Mouse (Mus musculus): Measurements from ENCODE around the gene Cpsf4.
"Not testable (repeated sequence)": the region's sequence is repeated elsewhere in the genome, so short reads cannot be mapped to it uniquely, and the experiment has no call there.

Cpsf4 gene

DNA sequence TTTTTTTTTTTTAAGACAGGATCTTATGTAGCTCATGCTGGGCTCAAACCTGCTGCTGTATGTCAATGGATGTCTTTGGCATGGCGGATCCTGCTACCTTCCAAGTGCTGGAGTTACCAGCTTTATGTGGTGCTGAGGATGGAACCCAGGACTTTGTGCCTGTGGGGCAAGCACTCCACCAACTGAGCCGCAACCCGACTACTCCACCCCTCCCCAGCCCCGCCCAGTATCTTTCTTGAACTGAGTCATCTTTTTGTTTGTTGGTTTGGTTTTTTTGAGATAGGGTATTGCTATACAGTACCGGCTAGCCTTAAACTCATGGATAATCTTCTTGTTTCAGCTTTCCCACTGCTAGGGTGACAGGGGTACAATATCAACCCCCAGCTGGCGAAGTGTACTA lies 22.4 kb downstream of the Cpsf4 start:
- no peak for DNase-seq

DNA sequence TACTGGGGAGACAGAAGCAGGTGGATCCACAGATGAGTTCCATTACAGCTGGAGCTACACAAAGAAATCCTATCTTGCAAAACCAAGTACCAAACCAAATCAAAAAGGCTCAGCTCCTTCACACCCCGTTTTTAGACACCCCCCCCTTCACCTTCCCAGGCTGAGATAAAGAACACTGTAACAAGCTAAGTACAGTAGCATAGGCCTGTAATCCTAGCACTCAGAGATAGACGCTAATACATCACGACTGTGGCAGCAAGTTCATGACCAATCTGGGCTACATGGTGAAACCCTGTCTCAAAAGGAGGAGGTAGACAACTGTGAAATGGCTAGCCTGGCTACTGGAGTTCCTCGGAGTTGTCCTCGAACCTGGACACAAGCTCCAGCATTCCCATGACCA lies 23.4 kb downstream of the Cpsf4 start:
- DNase-seq, result no peak

DNA sequence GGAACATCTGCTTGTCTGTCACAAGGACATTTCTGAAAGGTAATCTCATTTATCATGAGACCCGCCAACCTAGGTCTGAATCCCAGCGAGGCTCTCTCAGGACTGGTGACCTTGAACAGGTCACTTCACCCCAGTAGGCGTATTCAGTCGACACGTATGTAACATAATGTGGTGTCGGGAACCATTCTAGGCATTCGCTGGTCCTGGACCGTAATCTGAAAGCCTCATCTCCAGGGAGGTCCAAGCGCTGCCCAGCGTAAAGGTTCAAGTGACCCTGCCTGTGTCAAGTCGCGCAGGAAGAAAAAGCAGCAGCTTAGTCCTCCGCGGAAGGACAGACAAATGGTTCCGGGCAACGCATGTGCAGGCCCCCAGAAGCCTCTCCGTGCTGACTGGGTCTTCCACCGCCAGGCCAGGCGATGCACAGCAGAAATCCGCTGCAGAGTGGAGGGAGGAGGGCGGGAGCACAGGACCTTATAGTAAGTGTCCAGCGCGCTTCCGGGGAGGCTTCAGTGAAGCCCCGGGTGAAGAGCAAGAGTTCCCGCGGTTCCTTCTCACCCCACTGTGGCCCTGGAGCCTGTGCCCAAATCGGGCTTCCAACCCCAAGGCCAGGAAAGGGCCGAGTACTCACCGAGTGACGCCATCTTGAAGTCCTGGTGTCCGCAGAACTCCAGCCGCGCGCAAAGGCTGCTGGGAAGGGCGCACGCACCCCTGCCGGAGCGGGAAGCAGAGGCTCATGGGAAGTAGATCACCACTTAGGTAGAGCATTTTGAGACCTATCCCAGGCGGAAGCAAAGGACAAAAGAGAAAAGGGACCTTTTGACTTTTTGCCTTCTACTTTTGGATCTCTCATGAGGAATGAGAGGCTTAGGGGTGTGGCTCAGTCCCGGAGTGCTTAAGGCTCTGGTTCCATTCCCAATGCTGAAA lies 24.1 kb downstream of the Cpsf4 start:
- peak; percentile 93 for DNase-seq

DNA sequence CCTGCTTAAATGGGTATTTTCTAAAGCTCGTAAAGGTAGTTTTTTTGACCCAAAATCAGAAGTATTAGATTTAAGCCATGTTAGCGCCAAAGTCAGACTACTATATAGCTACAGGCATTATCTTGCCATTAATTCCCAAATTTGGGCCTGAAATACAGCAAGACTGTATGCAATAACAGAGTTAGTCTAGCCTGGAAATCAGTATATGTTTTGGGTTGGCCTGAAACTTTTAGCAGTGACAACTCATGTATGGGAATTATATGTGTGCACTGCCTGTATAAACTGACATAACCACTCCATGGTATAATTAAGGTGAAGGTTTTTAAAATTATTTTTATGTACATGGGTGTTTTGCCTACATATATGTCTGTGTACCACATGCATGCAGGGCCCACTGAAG lies 24.9 kb downstream of the Cpsf4 start, which contains the start of gene Atp5j2:
Atp5j2 (minus strand) TSS at position 101 of the 400 bp plus-strand sequence.
- no peak for DNase-seq

DNA sequence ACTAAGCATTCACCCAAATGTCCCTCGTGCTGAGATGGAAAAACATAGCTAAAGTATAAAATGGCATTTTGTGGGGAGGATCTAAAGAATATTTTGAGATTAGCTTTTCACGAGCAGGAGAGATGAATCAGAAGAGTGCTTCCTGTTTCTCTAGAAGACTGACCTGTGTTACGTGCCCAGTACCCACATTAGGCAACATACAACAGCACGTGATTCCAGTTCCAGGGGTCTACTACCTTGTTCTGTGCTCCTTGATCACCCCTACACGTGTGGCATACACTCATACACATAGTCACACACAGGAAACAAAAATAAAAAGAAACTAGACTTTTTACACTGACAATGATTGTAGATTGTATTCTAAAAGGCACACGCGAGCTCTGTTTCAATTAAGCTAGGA lies 33.4 kb downstream of the Cpsf4 start:
- no peak for DNase-seq

DNA sequence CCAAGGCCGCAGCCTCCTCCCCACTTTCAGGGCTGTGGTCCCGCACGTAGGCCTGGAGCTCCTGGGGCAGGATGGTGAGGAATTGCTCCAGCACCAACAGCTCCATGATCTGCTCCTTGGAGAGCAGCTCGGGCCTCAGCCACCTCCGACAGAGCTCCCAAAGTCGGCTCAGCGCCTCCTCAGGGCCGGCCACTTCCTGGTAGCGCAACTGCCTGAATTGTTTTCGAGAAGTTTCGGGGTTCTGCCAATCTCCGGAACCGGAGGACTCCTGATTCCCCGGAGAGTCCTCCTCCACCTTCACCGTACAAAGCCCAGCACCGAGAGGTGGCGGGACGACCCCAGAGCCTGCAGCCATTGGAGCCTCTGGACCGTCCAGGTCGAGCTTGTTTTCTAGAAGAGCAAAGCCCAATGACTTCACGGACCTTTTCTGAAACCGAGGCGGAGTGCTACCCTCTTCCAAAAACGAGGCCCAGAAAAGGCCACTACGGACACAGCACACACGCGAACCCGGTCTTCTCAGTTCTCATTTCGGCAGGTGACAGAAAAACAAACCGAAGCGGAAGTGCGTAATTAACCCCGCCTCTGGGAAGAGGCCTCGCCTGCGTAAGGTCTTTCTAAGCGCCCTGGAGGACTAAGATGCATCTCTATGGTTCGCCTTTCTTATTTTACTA lies 34.4 kb downstream of the Cpsf4 start, which contains the start of gene Zkscan14:
Zkscan14 (minus strand) TSS at position 548 of the 671 bp plus-strand sequence.
- DNase-seq, result peak; percentile 75 to 81

DNA sequence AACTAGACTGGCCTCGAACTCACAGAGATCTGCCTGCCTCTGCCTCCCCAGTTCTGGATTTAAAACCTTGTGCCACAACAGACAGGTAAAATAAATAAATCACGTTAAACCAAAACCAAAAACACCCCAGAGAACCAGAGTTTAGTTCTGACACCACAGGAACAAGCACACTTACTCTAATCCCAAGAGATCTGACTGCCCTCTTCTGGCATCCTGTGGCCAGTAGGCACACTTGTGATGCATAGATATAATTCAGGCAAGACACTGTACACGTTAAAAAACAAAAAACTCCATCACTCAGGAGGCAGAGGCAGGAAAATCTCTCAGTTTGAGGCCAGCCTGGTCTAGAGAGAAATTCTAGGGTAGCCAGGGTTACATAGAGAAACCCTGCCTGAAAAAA lies 35.4 kb downstream of the Cpsf4 start:
- DNase-seq, result no peak

DNA sequence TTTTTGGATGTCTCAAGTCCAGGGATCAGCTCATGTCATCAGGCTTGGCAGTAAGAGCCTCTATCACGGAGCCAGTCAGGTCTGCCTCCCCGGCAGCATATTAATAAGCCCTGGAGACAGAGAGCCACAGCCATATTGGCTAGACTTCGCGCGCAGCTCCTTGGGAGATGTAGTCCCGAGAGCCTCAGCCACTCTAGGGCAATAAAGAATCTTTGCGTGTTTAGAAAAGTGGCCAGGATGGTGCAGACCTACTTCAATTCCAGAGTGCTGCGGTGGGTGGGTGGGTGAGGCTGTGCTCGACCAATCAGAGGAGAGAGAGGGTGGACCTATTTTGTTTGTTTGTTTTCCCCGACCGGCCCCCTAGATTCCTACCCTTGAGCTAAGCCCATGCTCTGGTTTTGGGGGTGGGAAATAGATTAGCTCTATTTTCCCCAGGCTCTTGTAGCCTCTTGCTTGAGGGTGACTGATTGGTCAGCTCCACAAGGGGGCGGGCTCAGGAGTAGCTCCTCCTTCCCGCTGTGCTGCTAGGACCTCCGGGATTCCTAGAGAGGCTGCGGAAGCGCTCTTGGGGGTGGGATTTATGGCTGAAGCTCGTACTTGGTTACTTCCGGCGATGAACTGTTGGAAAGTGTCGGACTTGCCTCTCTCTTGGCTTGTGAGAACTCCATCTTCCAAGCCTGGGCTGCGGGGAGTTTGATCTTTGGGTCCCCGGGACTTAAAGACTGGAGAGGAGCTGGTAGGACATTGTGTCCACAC lies 37.1 kb downstream of the Cpsf4 start, which contains the start of gene Zkscan5:
Zkscan5 (plus strand) TSS at position 627 of the 756 bp plus-strand sequence.
- DNase-seq, result peak; percentile 98 to 99

DNA sequence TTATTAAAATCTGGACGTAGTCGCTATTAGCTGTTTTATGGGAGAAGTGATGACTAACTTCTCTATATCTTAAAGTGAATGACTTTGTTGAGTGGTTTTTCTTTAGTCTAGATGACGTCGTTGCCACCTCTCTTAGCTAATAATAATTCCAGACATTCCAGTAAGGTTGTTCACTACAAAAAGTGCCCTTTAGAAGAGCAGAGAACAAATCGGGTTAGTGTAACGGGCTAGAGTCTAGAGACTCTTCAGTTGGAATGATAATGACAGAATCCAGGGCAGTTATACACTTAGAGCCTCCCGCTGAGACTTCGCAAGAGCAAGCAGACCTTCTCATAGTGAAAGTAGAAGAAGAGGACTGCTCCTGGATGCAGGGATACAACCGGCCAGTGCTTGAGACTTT lies 38.0 kb downstream of the Cpsf4 start:
- DNase-seq, result no peak

DNA sequence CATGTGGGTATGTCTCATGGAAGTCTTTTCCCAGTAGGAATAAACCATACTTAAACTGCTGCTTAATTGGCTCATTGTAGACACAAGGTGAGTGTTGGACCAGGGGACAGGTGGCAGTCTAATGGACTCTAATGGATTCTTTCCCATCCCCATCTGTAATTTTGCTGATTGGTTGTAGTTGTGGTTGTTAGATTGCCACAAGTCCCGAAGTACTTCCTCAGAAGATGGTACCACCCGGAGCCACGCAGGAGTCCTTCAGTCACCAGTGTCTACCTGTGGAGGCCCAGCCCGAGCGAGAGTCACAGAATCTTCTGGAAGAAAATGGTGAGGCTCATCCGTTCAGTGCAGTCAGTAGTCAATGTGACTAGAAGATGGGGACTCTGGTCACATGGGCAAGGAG lies 40.4 kb downstream of the Cpsf4 start:
- no peak for DNase-seq

DNA sequence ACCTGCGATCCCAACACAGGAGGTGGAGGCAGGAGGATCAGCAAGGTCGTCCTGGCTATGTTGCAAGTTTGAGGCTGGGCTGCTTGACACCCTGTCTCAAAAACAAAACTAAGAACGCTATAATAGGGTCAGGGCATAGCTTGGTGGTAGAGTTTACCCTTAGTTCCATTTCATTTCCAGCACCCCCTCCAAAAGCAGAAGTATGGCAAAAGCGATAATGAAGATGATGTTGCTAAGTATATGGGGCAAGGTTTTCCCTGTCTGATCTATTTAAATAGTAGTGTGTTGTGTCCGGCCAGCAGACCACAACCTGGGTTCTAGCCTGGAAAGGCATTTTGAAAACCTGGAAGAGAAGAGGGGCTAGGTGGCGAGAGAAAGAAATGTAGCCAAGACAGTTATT lies 40.9 kb downstream of the Cpsf4 start:
- DNase-seq, result no peak

DNA sequence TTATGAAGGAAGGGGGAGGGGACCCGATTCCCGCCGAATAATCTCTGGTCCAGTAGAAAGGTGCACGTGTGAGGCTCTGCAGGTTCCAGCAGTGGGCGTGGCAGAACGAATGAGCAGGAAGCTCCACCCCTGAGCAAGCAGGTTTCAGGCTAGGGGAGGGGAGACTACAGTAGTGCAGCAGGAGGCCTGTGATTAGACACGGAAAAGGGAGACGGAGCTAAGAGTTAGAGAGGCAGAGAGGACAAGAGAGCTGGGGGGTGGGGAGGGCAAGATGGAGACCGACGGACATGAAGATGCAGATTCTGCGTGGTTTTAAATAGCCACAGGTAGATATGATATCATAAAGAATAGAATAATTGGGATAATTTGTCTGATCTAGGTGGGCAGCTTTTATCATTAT lies 41.4 kb downstream of the Cpsf4 start:
- DNase-seq, result not testable (repeated sequence)

DNA sequence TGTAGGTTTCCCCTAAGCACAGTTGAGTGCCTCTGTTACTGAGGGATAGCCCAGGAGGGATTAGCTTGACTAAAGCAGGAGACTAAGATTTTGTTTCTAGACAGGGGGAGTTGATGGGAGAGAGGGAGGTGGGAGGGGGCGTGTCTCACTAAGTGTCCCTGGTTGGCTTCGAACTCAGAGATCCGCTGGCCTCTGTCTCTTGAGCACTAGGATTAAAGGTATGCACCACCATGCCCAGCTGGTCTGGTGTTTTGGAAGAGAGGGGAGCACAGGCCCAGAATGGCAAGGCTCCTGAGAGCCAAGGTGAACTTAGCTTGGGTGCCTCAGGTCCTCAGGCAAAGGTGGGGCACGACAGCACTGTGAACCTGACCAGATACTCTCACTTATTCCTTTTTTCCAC lies 44.3 kb downstream of the Cpsf4 start:
- DNase-seq, result no peak

DNA sequence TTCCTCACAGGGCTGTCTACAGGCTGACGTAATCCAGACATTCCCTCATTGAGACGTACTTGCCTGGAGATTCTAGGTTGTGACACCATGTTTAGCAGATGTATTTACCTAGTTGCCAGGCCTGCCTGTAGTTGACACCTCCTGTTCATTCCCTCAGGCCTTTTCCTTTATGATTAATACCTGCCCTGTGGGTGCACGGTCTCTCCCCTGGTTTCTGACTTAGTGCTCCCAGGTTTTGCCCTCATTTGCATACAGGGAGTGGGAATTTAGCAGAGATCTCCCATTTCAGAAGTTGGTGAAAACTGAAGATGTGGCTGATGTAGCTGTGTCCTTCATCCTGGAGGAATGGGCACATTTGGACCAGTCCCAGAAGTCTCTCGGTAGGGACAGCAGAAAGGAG lies 45.2 kb downstream of the Cpsf4 start:
- no peak for DNase-seq

DNA sequence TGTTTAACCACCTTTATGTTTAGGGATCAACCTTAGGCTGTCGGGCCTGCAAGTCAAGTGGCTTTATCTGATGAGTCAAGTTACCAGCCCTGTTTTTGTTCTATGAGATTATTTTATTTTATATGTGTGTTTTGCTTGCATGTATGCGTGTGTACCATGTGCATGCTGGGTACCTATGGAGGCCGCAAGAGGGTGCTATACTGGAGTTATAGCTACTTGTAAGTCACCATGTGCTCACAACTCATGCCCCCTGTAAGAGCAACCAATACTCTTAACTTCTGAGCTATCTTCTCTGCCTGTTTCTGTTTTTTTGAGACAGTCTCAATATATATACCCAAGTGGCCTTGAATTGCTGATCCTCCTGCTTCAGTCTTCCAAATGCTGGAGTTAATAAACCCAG lies 46.5 kb downstream of the Cpsf4 start:
- DNase-seq, result no peak

DNA sequence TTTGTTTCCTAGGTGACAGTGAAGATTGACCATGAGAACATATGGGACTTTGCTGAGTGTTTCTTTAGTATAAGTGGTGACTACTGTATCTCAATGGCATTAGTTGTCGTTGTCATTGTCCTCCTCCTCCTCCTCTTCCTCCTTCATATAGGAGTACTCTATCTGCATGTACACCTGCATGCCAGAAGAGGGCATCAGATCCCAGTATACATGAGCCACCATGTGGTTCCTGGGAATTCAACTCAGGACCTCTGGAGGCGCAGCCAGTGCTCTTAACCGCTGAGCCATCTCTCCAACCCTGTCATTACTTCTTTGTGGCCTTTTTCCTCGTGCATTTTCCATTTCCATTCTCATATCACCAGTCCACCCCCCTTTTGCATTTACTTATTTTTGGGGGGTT lies 47.7 kb downstream of the Cpsf4 start:
- no peak for DNase-seq

DNA sequence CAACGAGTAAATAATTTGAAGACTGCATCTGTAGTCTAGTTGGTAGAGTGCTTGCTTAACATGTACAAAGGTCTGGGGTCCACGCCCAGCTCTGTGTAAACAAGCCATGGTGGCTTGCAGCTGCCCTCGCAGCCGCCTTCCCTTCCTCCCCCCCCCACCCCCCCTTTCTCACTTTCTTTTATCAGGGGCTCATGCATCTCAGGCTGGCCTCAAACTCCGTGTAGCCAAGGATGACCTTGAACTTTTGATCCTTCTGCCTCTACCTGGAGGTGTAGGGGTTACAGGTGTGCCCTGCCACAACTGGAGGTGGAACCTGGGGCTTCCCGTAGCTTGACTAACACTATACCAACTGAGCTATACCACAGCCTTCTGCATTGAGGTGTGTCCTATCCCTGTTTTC lies 50.7 kb downstream of the Cpsf4 start:
- DNase-seq, result no peak

DNA sequence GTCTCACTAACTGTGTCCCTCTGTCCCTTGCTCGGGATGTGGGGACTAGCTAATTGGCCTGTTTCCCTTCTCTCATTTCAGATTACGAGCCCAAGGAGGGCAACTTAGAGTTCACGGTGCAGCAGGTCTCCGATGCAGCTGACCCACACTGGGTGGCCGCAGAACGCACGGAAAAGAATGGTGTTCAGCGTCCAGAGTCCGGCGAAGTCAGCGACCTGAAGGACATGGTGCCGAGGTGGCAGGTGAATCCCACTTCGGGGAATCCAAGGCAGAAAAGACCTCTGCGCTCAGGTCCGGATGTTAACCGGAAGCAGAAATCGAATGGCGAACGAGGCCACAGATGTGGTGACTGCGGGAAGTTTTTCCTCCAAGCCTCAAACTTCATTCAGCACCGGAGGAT lies 51.2 kb downstream of the Cpsf4 start:
- DNase-seq, result no peak

DNA sequence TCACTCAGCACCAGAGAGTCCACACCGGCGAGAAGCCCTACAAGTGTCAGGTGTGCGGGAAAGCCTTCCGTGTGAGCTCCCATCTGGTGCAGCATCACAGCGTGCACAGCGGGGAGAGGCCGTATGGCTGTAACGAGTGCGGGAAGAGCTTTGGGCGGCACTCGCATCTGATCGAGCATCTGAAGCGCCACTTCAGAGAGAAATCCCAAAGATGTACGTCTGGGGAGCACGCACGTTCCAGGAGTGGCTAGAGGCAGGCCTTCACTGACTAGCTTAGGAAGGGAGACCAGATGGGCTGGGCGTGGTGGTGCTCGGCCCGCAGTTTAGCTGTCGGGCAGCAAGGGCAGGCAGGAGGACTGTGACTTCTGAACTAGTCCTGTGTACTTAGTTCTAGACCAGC lies 51.7 kb downstream of the Cpsf4 start:
- DNase-seq, result no peak

DNA sequence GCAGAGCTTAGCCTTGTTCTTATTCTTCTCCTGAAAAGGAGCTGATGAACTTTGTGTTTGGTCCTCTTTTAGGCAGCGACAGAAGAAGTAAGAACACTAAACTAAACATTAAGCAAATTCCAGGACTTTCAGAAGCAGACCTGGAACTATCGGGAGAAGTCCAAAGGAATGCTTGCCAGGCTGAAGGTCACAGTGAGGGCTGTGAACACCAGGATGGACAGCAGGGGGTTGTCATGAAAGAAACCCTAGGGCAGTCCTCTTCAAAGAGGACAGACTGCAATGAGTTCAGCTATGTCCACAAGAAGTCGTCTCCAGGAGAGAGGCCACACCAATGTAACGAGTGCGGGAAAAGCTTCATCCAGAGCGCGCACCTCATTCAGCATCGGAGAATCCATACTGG lies 53.0 kb downstream of the Cpsf4 start:
- no peak for DNase-seq

DNA sequence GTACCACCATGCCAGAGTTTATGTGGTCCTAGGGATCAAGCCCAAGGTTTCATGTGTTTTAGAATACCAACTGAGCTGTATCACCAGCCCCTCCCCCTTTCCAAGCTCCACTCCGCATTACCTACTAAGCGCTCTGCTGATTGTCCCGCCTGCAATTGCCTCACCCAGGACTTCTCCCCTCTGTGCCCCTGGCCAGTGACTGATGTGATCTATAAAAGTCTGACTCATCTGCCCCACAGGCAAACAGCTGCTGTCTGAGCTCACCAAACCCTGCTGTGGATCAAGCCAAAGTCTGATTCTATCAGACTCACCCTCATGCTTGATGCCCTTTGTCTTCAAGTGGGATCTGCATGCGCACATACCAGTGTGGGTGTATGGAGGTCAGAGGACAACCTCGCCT lies 55.8 kb downstream of the Cpsf4 start:
- no peak for DNase-seq

DNA sequence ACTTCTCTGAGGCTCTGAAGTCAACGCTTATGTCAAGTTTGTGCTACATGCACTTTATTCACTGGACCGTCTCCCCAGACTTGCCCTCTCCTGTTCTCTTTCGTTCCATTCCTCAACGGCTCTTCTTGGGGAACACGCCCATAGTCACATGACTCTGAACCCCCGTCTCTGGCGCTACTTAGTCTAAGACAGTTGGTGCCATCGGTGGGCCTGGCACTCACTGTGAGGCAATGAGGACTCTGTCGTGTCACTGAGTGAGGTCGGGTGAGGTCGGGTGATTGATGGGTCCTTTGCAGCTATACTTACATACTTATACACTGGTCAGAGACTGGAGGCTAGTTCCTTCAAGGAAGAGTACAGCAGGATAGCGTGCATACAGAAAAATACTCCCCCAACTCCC lies 56.4 kb downstream of the Cpsf4 start:
- DNase-seq, result no peak

DNA sequence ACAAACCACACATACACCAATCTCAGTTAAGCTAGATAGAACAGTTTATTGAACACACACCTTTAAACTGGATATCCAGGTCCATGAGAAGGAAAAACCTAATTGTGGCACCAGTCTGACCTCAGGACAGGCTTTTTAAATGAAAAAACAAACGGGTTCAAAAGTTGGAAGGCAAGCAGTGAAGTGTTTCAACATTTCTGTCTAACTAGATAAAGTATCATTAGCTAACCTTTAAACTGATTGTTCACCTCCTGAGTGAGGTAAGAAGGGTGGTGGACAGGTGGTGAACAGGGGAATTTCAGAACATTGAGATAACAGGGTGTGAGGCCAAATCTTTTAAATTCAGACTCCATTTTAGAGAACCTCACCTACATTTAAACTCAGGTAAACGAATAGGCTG lies 59.4 kb downstream of the Cpsf4 start:
- no peak for DNase-seq
